Mouse (Mus musculus) kidney, embryonic 14.5 days (tissue): ENCODE measurements around the gene Rab3d. TPM values are rescaled to one million over a fixed set of nuclear protein-coding genes. Genes with fewer than 3 reads are reported as not detected.

Experiments
- ATAC-seq: fragments of 200-750 bp; cut with Nextera tagmentation; 2 replicates; pipeline ENCODE4 v1.8.0; 2017; ENCODE audit warnings: moderate number of reproducible peaks, mild to moderate bottlenecking, moderate TSS enrichment, moderate library complexity; ENCODE audit not compliant: low FRiP score, low TSS enrichment
- H3K27ac ChIP-seq: fragments of 300-500 bp; sonication (generic); 2 replicates; pipeline ENCODE4 v1.5.1; 2014; ENCODE audit warnings: low read depth, mild to moderate bottlenecking, low read length, moderate library complexity, mixed read lengths
- H3K27me3 ChIP-seq: fragments of 300-500 bp; sonication (generic); 2 replicates; pipeline ENCODE4 v1.6.1; 2014; ENCODE audit warnings: mild to moderate bottlenecking, low read length; ENCODE audit not compliant: control insufficient read depth, insufficient read depth
- H3K36me3 ChIP-seq: fragments of 300-500 bp; sonication (generic); 2 replicates; pipeline ENCODE4 v1.6.1; 2014; ENCODE audit warnings: low read length, mixed read lengths; ENCODE audit not compliant: control insufficient read depth, insufficient read depth
- H3K4me1 ChIP-seq: fragments of 300-500 bp; sonication (generic); 2 replicates; pipeline ENCODE4 v1.6.1; 2014; ENCODE audit warnings: low read length, mixed read lengths; ENCODE audit not compliant: control insufficient read depth, insufficient read depth
- H3K4me2 ChIP-seq: fragments of 300-500 bp; sonication (generic); replicated peaks from 2 replicates; pipeline ENCODE4 v1.6.1; 2014; ENCODE audit warnings: low read depth, mild to moderate bottlenecking, low read length
- H3K4me3 ChIP-seq: fragments of 300-500 bp; sonication (generic); 2 replicates; pipeline ENCODE4 v1.5.1; 2014; ENCODE audit warnings: mild to moderate bottlenecking, low read length
- H3K9ac ChIP-seq: fragments of 300-500 bp; sonication (generic); 2 replicates; pipeline ENCODE4 v1.6.1; 2014; ENCODE audit warnings: low read depth, mild to moderate bottlenecking, low read length, moderate library complexity
- H3K9me3 ChIP-seq: fragments of 300-500 bp; sonication (generic); 2 replicates; pipeline ENCODE4 v1.6.1; 2016; ENCODE audit warnings: low read length; ENCODE audit not compliant: control insufficient read depth
- WGBS: fragments of 180-500 bp; shearing (Covaris S2); extraction: QIAGEN DNeasy Blood & Tissue Kit; methylation state at CpG from one replicate; pipeline ENCODE4 v1.1.7; 2014; 5-methylcytosine and 5-hydroxymethylcytosine counted together
- polyA plus RNA-seq: library from polyadenylated mRNA; unstranded; fragments of >200 nt; fragmentation: Nextera tagmentation; extraction: Ambion mirVana; gene quantifications from 2 replicates; pipeline ENCODE4 v1.2.1, GENCODE M21; 2014

Rab3d gene
- 4.6 and 8.3 TPM in 2 replicates for polyA plus RNA-seq

DNA sequence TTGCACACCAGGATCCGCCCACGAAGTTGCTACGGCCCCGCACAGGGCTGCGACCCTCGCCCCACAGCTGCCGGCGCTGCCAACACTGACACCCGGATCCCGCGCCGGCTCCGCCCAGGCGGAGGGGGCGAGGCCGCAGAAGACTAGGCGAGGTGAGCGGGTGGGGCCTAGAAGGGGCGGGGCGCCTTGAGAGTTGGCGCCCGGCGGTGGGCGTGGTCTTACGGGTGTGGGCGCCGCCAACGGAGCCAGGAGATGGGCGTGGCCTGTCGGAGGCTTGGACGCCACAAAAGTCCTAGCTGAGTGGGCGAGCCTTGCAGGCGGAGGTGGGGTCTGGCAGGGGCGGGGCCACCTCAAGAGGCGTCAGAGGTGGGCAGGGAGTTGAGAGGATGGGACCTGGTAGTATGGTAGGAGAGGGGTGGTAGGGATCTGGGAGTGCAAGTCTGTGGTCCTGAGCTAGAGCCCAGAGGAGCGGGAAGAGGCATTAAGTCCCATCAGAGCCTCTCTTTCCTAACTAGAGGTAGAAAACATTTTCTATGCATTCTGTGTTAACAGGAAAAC lies at the start of gene Rab3d:
Rab3d (minus strand) TSS at position 158 of the 558 bp plus-strand sequence.
- H3K9me3 ChIP-seq = no peaks in the 10 kb centered on the region
- 0% methylated on average over 34 of the region's 36 CpGs for WGBS
- H3K27me3 ChIP-seq = peaks cover 4% of the 10 kb centered on the region; the same call in 1 of the 2 replicates
- H3K4me1 ChIP-seq = no peaks in the 10 kb centered on the region
- peak within 1 kb of the TSS; percentile 67 for H3K9ac ChIP-seq
- peak; percentile 96 for ATAC-seq
- H3K36me3 ChIP-seq = no peaks in the 10 kb centered on the region
- peak within 1 kb of the TSS; percentile 66 for H3K4me3 ChIP-seq
- no peak within 1 kb of the TSS for H3K27ac ChIP-seq
- peak within 1 kb of the TSS; percentile 98 for H3K4me2 ChIP-seq

DNA sequence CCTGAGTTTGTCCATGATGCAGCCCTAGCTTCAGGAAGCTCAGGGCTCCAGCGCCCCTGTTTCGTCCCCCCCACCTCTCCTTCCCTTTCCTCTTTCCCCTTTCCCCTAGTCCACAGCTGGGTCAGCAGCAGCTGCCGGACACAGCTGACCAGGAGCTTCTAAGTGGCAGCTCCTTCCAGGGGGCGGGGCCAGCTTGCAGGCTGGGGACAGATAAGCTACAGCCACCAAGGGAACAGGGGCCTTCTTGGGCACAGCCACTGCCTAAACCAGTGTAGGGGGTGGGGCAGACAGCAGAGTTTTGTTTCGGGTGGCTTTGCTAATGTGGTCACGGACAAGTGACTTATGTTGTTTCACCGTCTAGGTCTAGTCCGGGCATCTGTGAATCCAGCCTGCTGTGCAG lies 45.4 kb upstream of the Rab3d start, which contains the start of gene Epor:
Epor (minus strand) TSS at position 90 of the 400 bp plus-strand sequence.
- Histone ChIP-seq H3K4me3 (peak within 1 kb of the TSS; percentile 51), H3K27me3 (peaks cover 12% of the 10 kb centered on the region), H3K4me1 (peaks cover 27% of the 10 kb centered on the region), H3K9ac (peak within 1 kb of the TSS; percentile 40; the same call in 1 of the 2 replicates), H3K36me3 (no peaks in the 10 kb centered on the region), H3K27ac (no peak within 1 kb of the TSS), H3K9me3 (no peaks in the 10 kb centered on the region), H3K4me2 (peak within 1 kb of the TSS; percentile 82)
- peak; percentile 55 for ATAC-seq
- WGBS = 5% methylated on average over 8 of the region's 8 CpGs

DNA sequence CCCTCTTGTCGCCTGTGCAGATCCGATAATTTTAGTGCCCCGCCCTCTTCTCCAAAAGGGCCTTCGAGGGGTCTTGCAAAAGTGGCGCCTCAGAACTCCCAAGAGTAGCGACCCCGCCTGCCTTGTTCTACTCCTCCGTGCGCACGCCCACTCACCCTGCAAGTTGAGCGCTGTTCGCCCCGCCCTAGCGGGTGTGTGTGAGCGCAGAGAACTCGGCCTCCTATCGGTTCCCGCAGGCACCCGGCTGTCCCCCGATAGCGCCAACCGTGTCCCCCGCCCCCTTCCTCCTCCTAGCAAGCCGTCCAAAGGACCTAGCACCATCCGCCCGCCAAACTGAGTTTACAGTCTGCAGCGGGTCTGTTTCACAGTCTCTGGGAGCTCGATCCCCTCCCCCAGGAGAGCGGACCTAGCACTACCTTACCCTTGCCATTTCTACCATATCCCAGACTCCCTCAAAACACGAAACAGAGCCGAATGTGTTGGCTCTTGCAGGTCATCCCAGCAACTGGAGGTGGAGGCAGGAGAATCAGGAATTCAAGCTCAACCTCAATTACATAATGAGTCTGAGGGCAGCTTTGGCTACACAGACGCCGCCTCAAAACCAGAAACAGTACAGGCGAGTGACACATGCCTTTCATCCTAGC lies 44.5 kb upstream of the Rab3d start:
- WGBS = 2% methylated on average over 34 of the region's 34 CpGs
- no peak overlapping the region for H3K27ac ChIP-seq
- peaks cover 12% of the 10 kb centered on the region for H3K27me3 ChIP-seq
- H3K4me3 ChIP-seq = peak overlapping the region; percentile 51
- H3K9ac ChIP-seq = peak overlapping the region; percentile 47; the same call in 1 of the 2 replicates
- no peaks in the 10 kb centered on the region; the same call in 1 of the 2 replicates for H3K36me3 ChIP-seq
- H3K9me3 ChIP-seq = no peaks in the 10 kb centered on the region
- peak; percentile 77 for ATAC-seq
- peak overlapping the region; percentile 82 for H3K4me2 ChIP-seq
- peaks cover 27% of the 10 kb centered on the region for H3K4me1 ChIP-seq

DNA sequence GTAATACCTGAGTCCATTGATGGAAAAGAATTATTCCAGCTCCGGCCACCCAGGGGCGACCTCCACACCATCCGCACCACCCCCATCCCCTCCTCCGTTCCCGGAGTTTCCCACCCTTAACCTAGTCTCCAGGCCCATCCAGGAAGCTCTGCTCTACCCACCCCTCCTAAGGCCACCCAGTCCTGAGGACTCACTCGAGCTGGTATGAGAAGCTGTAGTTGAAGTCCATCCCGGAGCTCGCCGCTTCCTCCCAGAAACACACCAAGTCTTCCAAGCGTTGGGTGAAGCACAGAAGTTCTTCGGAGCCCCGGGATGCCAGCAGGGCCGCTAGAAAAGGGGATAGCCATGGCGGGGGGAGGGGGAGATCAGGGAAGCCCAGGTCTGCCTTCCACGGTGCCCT lies 44.0 kb upstream of the Rab3d start:
- no peaks in the 10 kb centered on the region for H3K9me3 ChIP-seq
- ATAC-seq = peak; percentile 47; the same call in 1 of the 2 replicates
- peaks cover 27% of the 10 kb centered on the region for H3K4me1 ChIP-seq
- H3K27me3 ChIP-seq = peaks cover 12% of the 10 kb centered on the region
- no peaks in the 10 kb centered on the region; the same call in 1 of the 2 replicates for H3K36me3 ChIP-seq
- H3K4me2 ChIP-seq = peak overlapping the region; percentile 82
- under 1% methylated on average over 14 of the region's 15 CpGs for WGBS
- peak overlapping the region; percentile 47; the same call in 1 of the 2 replicates for H3K9ac ChIP-seq
- H3K4me3 ChIP-seq = peak overlapping the region; percentile 51
- H3K27ac ChIP-seq = no peak overlapping the region

DNA sequence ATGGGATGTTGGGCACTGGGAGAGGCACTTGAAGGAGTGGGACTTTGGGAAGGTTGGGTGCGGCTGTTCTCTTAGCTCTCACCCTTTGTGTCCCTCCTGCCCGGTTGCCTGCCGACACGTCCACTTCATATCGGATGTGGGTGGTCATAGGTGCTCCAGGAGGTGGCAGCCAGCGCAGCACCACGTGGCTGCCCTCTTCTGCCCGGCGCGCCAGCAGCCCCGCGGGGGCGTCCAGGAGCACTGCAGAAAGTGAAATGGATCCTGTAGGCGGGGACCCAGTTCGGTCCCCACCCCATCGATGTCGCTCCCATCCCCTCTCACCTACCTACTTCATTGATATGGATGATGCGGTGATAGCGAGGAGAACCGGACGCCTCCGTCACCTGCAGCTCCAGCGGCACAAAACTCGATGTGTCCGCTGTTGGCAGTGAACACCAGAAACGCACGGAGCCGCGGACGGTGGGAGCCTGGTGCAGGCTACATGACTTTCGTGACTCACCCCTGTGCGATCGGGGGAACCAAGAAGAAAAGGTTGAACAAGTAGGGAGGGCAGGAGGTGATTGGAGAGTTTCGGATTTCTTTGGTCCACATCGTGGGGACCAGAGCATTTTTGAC lies 43.5 kb upstream of the Rab3d start:
- Histone ChIP-seq H3K27ac (no peak overlapping the region), H3K4me1 (peaks cover 29% of the 10 kb centered on the region), H3K36me3 (no peaks in the 10 kb centered on the region; the same call in 1 of the 2 replicates), H3K9me3 (no peaks in the 10 kb centered on the region), H3K27me3 (peaks cover 12% of the 10 kb centered on the region), H3K9ac (peak overlapping the region; percentile 47; the same call in 1 of the 2 replicates), H3K4me2 (peak overlapping the region; percentile 82), H3K4me3 (peak overlapping the region; percentile 51)
- no peak for ATAC-seq
- 1% methylated on average over 35 of the region's 35 CpGs for WGBS

DNA sequence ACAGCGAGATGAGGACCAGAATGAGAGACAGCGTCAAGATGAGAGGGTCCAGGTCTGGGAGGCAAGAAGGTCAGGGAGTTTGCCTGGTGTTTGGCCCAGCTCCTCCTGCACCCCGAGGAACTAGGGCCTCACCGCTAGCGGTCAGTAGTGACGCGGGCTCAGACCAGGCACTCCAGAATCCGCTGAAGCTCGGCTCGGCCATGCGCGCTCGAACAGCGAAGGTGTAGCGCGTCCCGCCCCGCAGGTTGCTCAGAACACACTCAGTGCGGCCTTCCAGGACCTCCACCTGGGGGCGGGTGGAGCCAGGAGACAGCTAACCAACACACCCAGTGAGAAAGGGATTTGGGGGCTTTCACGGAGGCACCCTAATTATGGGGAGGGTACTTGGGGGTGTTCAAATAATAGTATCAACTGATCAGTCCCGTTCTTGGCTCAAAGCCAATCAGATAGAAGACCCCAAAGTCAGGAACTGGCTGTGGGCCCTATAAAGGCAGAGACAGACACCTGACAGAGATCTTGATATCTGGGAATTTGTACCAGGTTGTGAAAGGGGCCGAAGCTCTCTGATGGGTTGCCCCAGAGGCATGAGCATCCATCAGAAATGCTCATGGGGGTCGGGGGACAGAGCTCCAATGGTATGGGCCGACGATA lies 42.7 kb upstream of the Rab3d start:
- Histone ChIP-seq H3K9me3 (no peaks in the 10 kb centered on the region), H3K27me3 (peaks cover 12% of the 10 kb centered on the region), H3K9ac (0 out of 2 replicates have a peak overlapping the region, but pooled peaks have one; percentile 19), H3K4me2 (peak overlapping the region; percentile 82), H3K27ac (no peak overlapping the region), H3K4me3 (0 out of 2 replicates have a peak overlapping the region, but pooled peaks have one; percentile 4), H3K4me1 (peaks cover 31% of the 10 kb centered on the region), H3K36me3 (no peaks in the 10 kb centered on the region; the same call in 1 of the 2 replicates)
- ATAC-seq = no peak
- 7% methylated on average over 26 of the region's 26 CpGs for WGBS

DNA sequence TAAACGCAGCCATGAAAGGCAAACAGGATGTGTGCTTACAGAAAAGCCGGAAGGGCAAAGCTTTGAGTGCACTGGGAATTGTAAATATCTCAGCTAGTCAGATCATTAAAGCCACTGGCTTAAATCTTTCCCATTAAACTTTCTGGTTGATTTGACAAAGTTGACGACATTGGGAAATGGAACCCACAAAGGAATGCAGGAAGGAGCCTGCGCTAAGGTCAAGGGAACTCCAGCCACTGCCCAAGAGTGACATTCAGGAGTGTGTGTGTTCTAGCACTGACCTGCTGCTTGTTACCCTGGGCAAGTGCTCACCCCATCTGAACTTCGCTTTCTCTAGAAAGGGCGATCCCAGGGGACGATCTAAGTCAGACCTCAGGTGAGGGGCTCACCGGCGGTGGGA lies 42.1 kb upstream of the Rab3d start:
- ATAC-seq = no peak
- H3K4me2 ChIP-seq = peak overlapping the region; percentile 82
- H3K36me3 ChIP-seq = no peaks in the 10 kb centered on the region; the same call in 1 of the 2 replicates
- peaks cover 12% of the 10 kb centered on the region for H3K27me3 ChIP-seq
- H3K9me3 ChIP-seq = no peaks in the 10 kb centered on the region
- H3K4me3 ChIP-seq = no peak overlapping the region
- H3K9ac ChIP-seq = 0 out of 2 replicates have a peak overlapping the region, but pooled peaks have one; percentile 19
- WGBS = 32% methylated on average over 9 of the region's 9 CpGs
- no peak overlapping the region for H3K27ac ChIP-seq
- H3K4me1 ChIP-seq = peaks cover 31% of the 10 kb centered on the region

DNA sequence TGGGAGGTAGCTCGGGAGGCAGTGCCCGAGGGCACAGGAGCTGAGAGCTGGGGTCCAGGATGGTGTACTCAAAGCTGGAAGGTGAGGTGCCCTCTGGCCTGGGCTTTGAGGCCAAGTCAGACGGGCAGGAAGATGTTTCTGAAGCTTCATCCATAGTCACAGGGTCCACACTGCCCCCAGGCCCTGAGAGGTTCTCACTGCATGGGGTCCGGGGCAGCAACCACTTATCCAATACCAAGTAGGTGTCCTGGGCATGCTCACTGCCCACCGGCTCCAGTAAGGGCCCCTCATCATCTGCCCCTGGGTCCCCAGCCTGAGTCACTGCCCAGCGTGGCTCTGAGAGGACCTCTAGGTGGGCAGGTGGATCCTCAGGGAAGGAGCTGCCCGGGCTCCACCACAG lies 41.3 kb upstream of the Rab3d start:
- 91% methylated on average over 7 of the region's 7 CpGs for WGBS
- Histone ChIP-seq H3K9ac (no peak overlapping the region), H3K36me3 (no peaks in the 10 kb centered on the region; the same call in 1 of the 2 replicates), H3K27me3 (peaks cover 12% of the 10 kb centered on the region), H3K27ac (no peak overlapping the region), H3K4me2 (no peak overlapping the region), H3K4me3 (no peak overlapping the region), H3K4me1 (peaks cover 31% of the 10 kb centered on the region), H3K9me3 (no peaks in the 10 kb centered on the region)
- no peak for ATAC-seq
